Mouse (Mus musculus) monocyte, adult 2 months (primary cell): ENCODE results near the gene Kmt2a.
A peak's percentile ranks its signal among the peaks of the same experiment; 100 is the strongest.
"Not testable (repeated sequence)": the region's sequence is repeated elsewhere in the genome, so short reads cannot be mapped to it uniquely, and the experiment has no call there.

ENCODE experiments used
- DNase-seq, 2 experiments: peaks; one replicate each; pipeline ENCODE4 v3.0.0; 2022; ENCODE audit warnings: low spot score in 2 of 2, low read depth in 1 of 2

Kmt2a gene

GRCm38 (mm10) chr9:44819920-44820827, 60.9 kb downstream of the Kmt2a start:
- no peak for DNase-seq

DNA sequence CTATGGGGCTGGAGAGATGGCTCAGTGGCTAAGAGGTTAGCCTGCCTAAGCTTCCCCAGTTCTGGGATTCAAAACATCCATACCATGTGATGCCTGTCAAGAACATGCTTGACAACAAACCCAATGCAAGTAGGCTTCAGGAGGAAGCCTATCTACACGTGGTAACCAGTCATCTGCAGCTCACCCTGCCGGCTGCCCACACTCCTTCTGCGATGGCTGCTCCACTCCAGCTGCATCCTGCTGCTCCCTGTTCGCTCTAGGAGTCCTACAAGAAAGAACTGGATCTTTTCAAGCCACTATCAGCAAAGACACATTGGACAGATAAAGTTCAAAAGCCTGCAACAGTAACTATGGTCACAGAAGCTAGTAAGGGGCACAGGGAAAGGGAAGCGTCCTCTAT, 63.6 kb downstream of the Kmt2a start:
- no peak for DNase-seq

DNA sequence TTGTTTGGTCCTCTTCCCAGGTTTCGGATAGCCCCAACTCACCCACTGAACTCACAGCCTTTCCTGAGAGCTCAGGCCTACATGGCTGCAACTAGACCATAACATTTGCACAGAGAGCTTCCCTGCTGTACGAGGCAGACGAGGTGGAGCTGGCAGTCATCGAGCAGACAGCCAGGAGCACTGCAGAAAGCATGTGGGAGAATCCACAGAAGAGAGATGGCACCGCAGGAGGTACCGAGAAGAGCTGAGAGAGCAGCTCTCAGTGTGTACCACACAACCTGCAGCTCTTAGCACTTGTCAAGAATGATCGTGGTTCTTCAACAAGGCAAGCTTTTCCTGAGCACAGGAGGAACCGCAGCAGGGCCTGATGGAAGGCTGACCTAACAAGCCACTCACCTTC, 66.9 kb downstream of the Kmt2a start:
- DNase-seq: no peak

- DNase-seq: no peak
These were observed 70.8 kb downstream of the Kmt2a start for GRCm38 (mm10) chr9:44810316-44810715.

DNA sequence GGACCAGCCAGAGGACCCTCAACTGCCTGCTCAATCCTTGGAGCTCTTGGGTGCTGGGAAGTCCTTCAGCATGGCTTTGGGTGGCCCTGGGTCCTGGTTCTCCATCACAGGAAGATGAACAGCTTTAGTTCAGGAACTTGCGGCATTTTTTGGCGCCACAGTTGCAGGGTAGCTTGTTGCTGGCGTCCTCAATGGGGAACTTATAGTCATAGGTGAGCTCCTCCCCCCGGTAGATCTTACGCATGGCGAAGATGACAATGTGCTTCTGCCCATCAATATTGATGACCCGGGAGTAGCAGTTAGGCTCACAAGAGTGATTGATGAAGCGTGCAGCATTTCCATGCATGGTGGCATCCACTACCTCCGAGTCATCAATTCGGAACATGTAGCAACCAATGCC, 73.3 kb downstream of the Kmt2a start:
- DNase-seq: no peak

- no peak for DNase-seq
These were observed 74.0 kb downstream of the Kmt2a start for GRCm38 (mm10) chr9:44807141-44807540.

- DNase-seq: no peak
These were observed 75.6 kb downstream of the Kmt2a start for GRCm38 (mm10) chr9:44805536-44805935.

GRCm38 (mm10) chr9:44804678-44805077, 76.4 kb downstream of the Kmt2a start:
- no peak for DNase-seq

DNA sequence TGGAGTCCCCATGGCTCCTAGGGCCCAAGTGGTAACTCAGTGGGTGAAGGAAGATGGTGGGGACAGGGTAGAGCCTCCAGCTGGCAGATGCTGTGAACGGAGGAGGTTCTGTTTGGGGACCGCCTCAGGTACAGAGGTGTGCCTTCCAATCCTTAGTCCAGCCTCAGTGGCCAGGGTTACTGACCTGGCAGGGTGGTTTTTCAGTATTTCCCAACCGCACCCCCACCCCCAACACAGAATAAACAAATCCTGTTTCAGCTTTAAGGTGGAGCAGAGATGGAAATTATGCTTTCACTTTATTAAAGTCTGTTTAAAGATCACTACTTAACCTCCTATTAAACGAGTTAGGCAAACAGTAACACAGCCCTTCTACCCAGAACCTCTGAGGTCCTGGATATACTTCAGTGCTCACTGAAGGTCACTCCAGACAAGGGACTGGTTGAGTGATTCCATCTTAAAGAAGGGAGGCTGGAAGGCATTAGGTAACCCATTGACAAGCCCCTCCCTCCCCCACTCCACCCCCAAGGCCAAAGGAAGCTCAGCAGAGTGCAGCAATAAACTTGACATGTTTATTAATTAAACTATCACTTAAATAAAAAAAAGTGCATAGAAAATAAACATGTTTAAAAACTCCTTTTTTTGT, 78.2 kb downstream of the Kmt2a start, which contains the start of gene Ttc36:
Gene Ttc36 (minus strand): TSS at position 265 of the 643 bp plus-strand sequence.
- DNase-seq: no peak

DNA sequence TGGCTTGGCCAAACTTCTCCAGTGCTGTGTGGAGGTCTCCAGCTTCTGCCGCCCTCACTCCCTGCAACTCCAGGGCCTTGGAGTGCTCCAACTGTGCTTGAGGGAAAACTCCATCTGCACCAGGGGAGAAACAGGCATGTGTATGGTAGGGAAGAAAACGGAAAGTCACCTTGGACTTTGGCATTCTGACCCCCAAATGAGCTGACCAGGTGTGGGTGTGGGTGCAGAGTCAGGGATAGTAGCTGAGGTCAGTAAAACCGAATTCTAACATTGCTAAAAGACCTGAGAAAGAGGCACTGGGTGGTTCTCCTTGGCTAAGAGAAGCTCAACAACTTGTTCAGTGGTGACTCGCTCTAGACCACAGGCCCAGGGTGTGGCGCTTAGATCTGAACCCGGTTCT, 79.4 kb downstream of the Kmt2a start:
- DNase-seq: no peak

DNA sequence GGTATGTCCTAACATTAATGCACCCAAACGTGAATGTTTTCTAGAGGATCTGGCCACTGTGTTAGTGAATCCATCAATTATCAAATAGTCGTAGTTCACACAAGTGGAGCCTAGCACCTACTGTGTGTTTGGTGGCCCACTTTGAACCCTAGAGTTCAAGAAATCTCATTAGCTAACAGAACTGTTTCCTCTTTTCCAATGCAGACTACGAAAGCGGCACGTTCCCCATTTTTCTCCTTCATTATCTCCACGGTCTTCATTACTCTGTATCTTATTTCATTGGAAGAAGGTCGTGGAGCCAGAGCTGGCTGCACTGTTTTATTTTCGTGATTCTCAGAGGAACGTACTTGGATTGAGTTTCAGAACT, 81.2 kb downstream of the Kmt2a start:
- DNase-seq: no peak

DNA sequence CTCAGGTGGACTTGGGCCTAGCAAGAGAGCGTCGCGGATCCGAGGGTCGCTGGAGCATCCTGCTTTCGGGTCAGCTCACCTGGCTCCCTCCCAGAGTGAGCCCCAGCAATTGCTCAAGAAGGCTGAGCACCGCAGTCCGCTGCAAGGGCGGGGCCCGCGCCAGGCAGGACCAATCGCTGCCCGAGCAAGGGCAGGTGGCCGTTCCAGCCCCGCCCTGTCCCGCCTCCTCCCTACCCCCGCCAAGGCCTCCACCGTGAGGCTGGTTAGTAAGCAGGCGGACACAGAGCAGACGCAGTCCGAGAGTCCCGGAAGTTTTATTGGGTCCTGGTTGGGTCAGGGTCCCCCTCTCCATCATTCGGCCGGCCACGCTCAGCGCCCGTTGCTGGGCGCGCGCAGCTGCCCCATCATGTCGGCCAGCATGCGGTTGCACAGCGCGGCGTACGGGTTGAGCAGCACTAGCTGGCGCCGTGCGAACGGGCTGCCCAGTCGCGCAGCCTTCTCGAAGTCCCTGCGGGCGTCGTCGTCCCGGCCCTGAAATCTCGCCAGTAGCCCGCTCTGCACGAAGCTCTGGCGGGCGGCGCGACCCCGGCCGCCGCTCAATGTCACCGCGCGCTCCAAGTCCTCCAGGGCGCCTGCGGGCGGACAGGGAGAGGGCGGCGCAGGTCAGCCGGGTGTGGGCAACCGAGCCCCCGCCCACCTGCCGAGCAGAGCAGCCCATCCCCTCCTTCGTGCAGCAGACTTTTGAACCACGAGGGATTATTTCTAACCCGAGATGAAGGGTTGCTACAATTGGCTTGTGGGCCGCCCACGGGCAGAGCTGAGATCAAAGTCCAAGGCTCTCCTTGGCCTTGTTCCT, 81.8 kb downstream of the Kmt2a start, which contains the start of gene Tmem25:
Gene Tmem25 (minus strand): TSS at position 206 of the 856 bp plus-strand sequence.
- peak in 1 of 2 experiments; percentile 15 for DNase-seq

DNA sequence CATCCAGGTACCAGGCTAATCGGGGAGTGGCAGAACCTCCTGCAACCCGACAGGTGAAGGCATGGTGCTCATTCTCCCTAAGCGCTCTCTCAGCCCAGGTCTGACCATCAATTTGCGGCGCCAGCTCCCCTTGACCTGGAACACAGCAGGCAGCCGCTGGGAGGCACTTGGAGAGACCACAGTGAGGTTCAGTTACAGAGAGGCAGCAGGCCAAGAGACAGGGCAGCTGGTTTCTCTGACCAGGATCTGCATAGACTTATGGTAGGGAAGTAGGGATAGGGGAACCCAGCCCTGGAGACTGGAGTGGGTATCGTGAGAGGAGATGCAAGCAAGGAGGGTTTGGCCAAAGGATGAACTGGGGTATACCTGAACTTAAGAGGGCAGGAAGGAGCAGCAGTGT, 82.8 kb downstream of the Kmt2a start:
- no peak for DNase-seq

DNA sequence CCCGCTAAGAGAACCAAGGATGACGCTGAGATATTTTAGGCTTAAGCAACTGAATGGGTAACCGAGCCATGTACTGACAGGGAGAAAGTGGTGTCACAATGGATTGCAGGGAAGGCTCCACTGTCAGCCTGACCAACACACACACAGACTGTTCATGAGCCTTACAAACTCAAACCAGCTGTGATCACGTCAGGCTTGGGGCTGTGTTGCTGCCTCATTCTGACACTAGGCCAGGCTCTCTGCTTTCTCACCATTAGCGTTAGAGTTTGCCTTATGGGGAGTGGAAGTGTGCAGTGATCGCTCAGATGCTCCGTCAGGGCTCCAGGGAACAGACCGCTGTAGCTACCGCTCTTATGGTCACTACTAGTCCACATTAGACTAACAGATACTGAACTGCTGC, 88.3 kb downstream of the Kmt2a start:
- DNase-seq: no peak

DNA sequence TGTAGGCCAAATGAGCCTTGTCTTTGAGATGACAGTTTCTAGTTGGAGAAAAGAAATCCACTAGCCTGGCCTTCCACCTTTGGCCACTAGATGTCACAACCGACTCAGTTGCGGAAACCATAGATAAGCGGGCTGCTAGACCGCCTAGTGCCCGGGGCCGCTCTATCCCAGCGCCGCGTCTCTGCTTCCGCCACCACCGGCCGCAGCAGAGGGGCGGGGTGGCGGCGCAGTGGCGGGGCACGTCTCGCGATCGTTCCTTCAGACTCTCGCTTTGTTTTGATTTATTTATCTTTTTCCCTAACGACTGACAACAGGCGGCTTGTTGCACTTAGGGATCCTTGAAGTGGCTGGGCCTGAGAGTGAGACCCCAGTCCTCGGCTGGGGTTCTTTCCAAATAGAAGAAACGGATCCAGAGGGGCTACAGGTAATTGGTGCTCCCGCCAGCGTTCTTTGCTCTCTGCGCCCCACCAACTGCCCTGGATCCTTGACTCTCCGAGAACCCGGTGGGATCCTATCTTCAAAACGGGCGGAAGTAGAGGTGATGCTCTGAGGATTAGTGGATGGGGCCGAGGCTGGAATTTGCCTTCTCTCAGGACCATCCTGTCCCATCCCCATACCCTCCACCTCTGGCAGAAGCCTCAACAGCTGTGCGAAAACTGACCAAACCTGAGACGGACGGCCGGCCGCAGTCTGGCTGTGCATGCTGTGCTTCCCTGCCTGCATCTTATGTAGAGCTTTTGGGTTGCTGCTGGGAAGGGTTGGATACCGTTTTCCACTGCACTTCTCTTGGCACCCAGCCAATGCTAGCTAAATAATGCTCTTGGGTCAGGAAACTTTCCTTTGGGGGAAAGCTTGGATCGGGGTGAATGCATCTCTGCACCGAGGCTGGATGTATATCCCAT, 108.1 kb downstream of the Kmt2a start:
- peak; percentile 83 to 87 for DNase-seq

GRCm38 (mm10) chr9:44772392-44772749, 108.7 kb downstream of the Kmt2a start:
- no peak for DNase-seq

GRCm38 (mm10) chr9:44771376-44771775, 109.7 kb downstream of the Kmt2a start:
- DNase-seq: no peak

GRCm38 (mm10) chr9:44768029-44768394, 113.1 kb downstream of the Kmt2a start:
- DNase-seq: not testable (repeated sequence)

DNA sequence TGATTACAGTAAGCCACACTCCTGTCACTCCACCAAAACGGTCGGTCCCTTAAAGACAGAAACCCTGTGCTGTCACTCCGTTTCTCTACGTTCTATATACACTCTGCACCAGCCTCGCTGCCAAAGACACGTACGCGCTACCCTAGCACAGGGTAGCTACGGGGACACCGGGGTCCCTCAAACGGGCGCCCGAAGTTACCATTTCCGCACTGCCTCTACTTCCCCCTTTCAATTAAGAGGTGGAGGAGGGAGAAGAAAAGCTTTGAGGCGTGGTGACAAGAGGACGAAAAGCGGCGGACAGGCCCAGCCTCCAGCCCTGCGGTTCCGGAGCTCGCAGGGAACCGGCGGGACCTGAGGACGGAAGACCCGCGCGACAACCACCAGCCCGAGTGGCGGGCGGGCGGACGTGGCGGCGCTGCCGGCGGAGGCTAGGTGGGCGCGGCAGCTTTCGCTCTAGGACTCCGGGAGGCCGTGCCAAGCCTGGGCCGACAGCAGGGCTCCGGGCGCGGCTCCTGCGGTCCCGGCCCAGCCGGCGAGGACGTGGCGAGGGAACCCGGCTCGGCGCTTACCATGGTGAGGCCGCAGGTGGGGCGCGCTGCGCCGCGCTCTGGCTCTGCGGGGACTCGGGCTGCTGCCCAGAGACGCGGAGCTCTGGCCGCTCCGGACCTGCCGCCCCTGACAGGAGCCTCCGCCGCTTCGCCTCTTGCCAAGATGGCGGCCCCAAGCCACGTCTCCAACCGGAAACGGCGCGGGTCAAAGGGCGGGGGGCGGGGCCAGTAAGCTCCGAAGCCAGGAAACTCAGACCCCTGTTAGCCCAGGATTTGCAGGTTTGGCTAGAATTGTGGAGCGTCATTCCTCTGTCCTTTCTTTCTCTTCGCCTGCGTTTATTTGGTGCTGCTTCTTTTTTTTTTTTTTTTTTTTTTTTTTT, 113.7 kb downstream of the Kmt2a start, which contains the start of the genes Arcn1 and Ift46:
Gene Arcn1 (minus strand): TSS at position 745 of the 928 bp plus-strand sequence.
Gene Ift46 (plus strand): TSS at position 808 of the 928 bp plus-strand sequence.
- peak; percentile 37 to 59 for DNase-seq
